Mouse (Mus musculus) neural tube, embryonic 11.5 days (tissue): ENCODE results near the gene Lsm4. TPM values are rescaled to one million over a fixed set of nuclear protein-coding genes. Genes with fewer than 3 reads are reported as not detected.

ENCODE experiments used
- polyA plus RNA-seq: library from polyadenylated mRNA; unstranded; fragments of >200 nt; fragmentation: Nextera tagmentation; extraction: Ambion mirVana; gene quantifications from 2 replicates; pipeline ENCODE4 v1.2.1, GENCODE M21; 2014

Lsm4 gene
- polyA plus RNA-seq, 1 experiment from 2014 or later = 298 TPM

Other genes with a start within 250 kb of the Lsm4 start
- 16.1 and 17.9 TPM in 2 replicates for gene Crtc1, start 233.7 kb upstream of the Lsm4 start, polyA plus RNA-seq
- 14.6 and 17.0 TPM in 2 replicates for gene Klhl26, start 196.3 kb upstream of the Lsm4 start, polyA plus RNA-seq
- 19.3 and 20.7 TPM in 2 replicates for gene Tmem59l, start 185.9 kb upstream of the Lsm4 start, polyA plus RNA-seq
- gene Crlf1, start 180.1 kb upstream of the Lsm4 start, polyA plus RNA-seq = 3.4 and 3.7 TPM in 2 replicates
- 118 and 132 TPM in 2 replicates for gene Rex1bd, start 166.5 kb upstream of the Lsm4 start, polyA plus RNA-seq
- gene Uba52, start 162.4 kb upstream of the Lsm4 start, polyA plus RNA-seq = 809 and 814 TPM in 2 replicates
- 243 and 252 TPM in 2 replicates for gene Fkbp8, start 145.5 kb upstream of the Lsm4 start, polyA plus RNA-seq
- gene Kxd1, start 145.3 kb upstream of the Lsm4 start, polyA plus RNA-seq = 49.8 and 53.8 TPM in 2 replicates
- 18.8 and 22.2 TPM in 2 replicates for gene Ell, start 133.8 kb upstream of the Lsm4 start, polyA plus RNA-seq
- gene Isyna1, start 78.9 kb upstream of the Lsm4 start, polyA plus RNA-seq = 87.9 and 90.7 TPM in 2 replicates
- 125 and 137 TPM in 2 replicates for gene Ssbp4, start 64.4 kb upstream of the Lsm4 start, polyA plus RNA-seq
- gene Lrrc25, start 57.1 kb upstream of the Lsm4 start, polyA plus RNA-seq = 0.85 and 1.2 TPM in 2 replicates
- 0.28 TPM in 1 of 2 replicates, not detected in the other for gene Gdf15, start 40.8 kb upstream of the Lsm4 start, polyA plus RNA-seq
- 246 and 268 TPM in 2 replicates for gene Pgpep1, start 12.9 kb upstream of the Lsm4 start, polyA plus RNA-seq
- gene Jund, start 25.7 kb downstream of the Lsm4 start, polyA plus RNA-seq = 167 and 171 TPM in 2 replicates
- not detected in 2 replicates for gene Iqcn, start 30.2 kb downstream of the Lsm4 start, polyA plus RNA-seq
- gene Gm3336, start 45.3 kb downstream of the Lsm4 start, polyA plus RNA-seq = not detected in 2 replicates
- gene Pde4c, start 50.5 kb downstream of the Lsm4 start, polyA plus RNA-seq = 0.42 TPM in 1 of 2 replicates, not detected in the other
- 97.9 and 111 TPM in 2 replicates for gene Rab3a, start 81.4 kb downstream of the Lsm4 start, polyA plus RNA-seq
- gene Mpv17l2, start 87.7 kb downstream of the Lsm4 start, polyA plus RNA-seq = 40.7 and 41.3 TPM in 2 replicates
- gene Pik3r2, start 103.5 kb downstream of the Lsm4 start, polyA plus RNA-seq = 52.4 and 54.7 TPM in 2 replicates
- 10.5 and 14.7 TPM in 2 replicates for gene Mast3, start 131.8 kb downstream of the Lsm4 start, polyA plus RNA-seq
- not detected in 2 replicates for gene Il12rb1, start 135.2 kb downstream of the Lsm4 start, polyA plus RNA-seq
- gene Arrdc2, start 166.5 kb downstream of the Lsm4 start, polyA plus RNA-seq = 8.8 and 10.2 TPM in 2 replicates
- 14.0 and 14.1 TPM in 2 replicates for gene Kcnn1, start 190.0 kb downstream of the Lsm4 start, polyA plus RNA-seq
- 152 and 155 TPM in 2 replicates for gene Ccdc124, start 200.7 kb downstream of the Lsm4 start, polyA plus RNA-seq
- gene Slc5a5, start 219.5 kb downstream of the Lsm4 start, polyA plus RNA-seq = 0.87 and 1.1 TPM in 2 replicates
- 3,152 and 3,217 TPM in 2 replicates for gene Rpl18a, start 224.2 kb downstream of the Lsm4 start, polyA plus RNA-seq
- gene Map1s, start 232.7 kb downstream of the Lsm4 start, polyA plus RNA-seq = 45.4 and 47.1 TPM in 2 replicates